Mouse (Mus musculus) layer of hippocampus, adult 8-10 months (tissue): ENCODE results near the gene Klc2. TPM values are rescaled to one million over a fixed set of nuclear protein-coding genes. Genes with fewer than 3 reads are reported as not detected.

Experiments used
- DNase-seq, 2 experiments: peaks; one replicate each; pipeline ENCODE4 v3.0.0; 2022; ENCODE audit warnings: low spot score in 2 of 2
- total RNA-seq, 4 experiments: library from RNA; stranded (reverse); gene quantifications; 2 replicates each; pipeline ENCODE4 v1.2.4; 2022

Gene Klc2
- total RNA-seq, 4 experiments from 2014 or later = 215 to 240 (median 227) TPM

GRCm38 (mm10) chr19:5073518-5073917, 44.8 kb downstream of the Klc2 start:
- DNase-seq = no peak

GRCm38 (mm10) chr19:5073028-5073427, 45.3 kb downstream of the Klc2 start:
- DNase-seq = no peak

GRCm38 (mm10) chr19:5072389-5073019, 45.9 kb downstream of the Klc2 start:
- DNase-seq = no peak

- no peak for DNase-seq
Measured at GRCm38 (mm10) chr19:5071545-5072369, 46.6 kb downstream of the Klc2 start.

- no peak for DNase-seq
Measured at GRCm38 (mm10) chr19:5071077-5071476, 47.3 kb downstream of the Klc2 start.

- no peak for DNase-seq
Measured at GRCm38 (mm10) chr19:5069978-5070377, 48.4 kb downstream of the Klc2 start.

GRCm38 (mm10) chr19:5069486-5069885, 48.9 kb downstream of the Klc2 start:
- DNase-seq = no peak

GRCm38 (mm10) chr19:5068570-5069234, 49.7 kb downstream of the Klc2 start:
- DNase-seq = no peak

GRCm38 (mm10) chr19:5067867-5068569, 50.3 kb downstream of the Klc2 start, which contains the start of gene Cd248:
Gene Cd248, plus strand, starts transcription at chr19:5068078.
- DNase-seq = peak in 1 of 2 experiments; percentile 11

- DNase-seq = no peak
Measured at GRCm38 (mm10) chr19:5067040-5067799, 51.1 kb downstream of the Klc2 start.

GRCm38 (mm10) chr19:5065104-5065503, 53.3 kb downstream of the Klc2 start:
- no peak for DNase-seq

- DNase-seq = no peak
Measured at GRCm38 (mm10) chr19:5062446-5062845, 55.9 kb downstream of the Klc2 start.

GRCm38 (mm10) chr19:5062041-5062440, 56.3 kb downstream of the Klc2 start:
- DNase-seq = no peak

- DNase-seq = no peak
Measured at GRCm38 (mm10) chr19:5060365-5061330, 57.7 kb downstream of the Klc2 start.

GRCm38 (mm10) chr19:5058801-5059771, 59.3 kb downstream of the Klc2 start:
- no peak for DNase-seq

GRCm38 (mm10) chr19:5057876-5058775, 60.2 kb downstream of the Klc2 start:
- DNase-seq = no peak
